8 mouse cellular contexts compared by ENCODE assay signal in the genomic region with DNA sequence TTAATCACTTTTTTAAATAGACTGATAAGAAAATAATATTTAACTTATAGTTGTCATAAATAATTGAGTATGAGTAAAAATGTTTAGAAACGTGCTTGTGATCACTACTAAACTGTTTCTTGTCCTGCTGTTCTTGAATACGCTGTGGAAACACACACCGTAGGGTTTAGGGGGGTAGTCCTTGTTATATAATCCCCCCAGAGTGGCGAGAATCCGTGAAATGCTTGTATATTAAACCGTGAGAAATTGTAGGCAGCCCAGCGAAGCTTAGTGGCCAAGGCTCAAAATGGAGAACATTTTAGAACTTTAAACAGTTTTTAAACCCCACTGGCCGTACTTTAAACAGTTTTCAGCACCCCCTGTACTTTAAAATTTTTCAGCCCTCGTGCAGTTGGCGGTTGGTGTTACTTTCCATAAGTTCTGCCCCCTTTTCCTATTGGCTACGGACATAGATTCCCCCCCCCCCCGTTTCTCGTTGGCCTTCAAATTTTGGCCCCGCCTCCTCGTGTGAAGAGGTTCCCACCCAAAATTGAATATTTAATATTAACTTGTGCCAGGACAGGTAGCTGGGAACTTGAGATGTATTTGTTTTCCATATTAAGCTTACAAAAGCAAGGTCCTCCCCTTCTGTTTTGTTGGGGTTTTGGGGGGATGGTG. TPM values are rescaled to one million over a fixed set of nuclear protein-coding genes. Genes with fewer than 3 reads are reported as not detected.
DNase-seq lines count a peak whose midpoint lies in the region; ATAC-seq lines count a peak whose summit lies in the region.

No protein-coding gene starts in this region.

- peak overlapping the region; percentile 57 for H3K4me3 ChIP-seq in forebrain, embryonic 16.5 days (replicated peaks; ENCODE audit: low read length)
- peak overlapping the region; percentile 54 for H3K4me3 ChIP-seq in intestine, embryonic 15.5 days (replicated peaks)
- H3K4me3 ChIP-seq in neural tube, embryonic 14.5 days (ENCODE audit: low read depth, low read length) = peak overlapping the region; percentile 43

- peak overlapping the region; percentile 85 for H3K27ac ChIP-seq in forebrain, embryonic 16.5 days (ENCODE audit: low read length)
- H3K27ac ChIP-seq in intestine, embryonic 15.5 days = peak overlapping the region; percentile 91; the same call in 1 of the 2 replicates
- H3K27ac ChIP-seq in neural tube, embryonic 14.5 days (ENCODE audit: low read depth, low read length) = no peak overlapping the region

- H3K36me3 ChIP-seq in forebrain, embryonic 16.5 days (ENCODE audit: control insufficient read depth, insufficient read depth) = no peaks in the 10 kb centered on the region
- no peaks in the 10 kb centered on the region for H3K36me3 ChIP-seq in intestine, embryonic 15.5 days
- no peaks in the 10 kb centered on the region for H3K36me3 ChIP-seq in neural tube, embryonic 14.5 days (ENCODE audit: control insufficient read depth, insufficient read depth, low read length)

- ATAC-seq in forebrain, embryonic 16.5 days = peak; percentile 34
- peak; percentile 81 for ATAC-seq in intestine, embryonic 15.5 days
- ATAC-seq in neural tube, embryonic 14.5 days (ENCODE audit: low read depth) = peak; percentile 36

- H3K27me3 ChIP-seq in forebrain, embryonic 16.5 days (replicated peaks; ENCODE audit: control insufficient read depth, insufficient read depth, low read length) = no peaks in the 10 kb centered on the region
- H3K27me3 ChIP-seq in intestine, embryonic 15.5 days (replicated peaks) = no peaks in the 10 kb centered on the region
- no peaks in the 10 kb centered on the region for H3K27me3 ChIP-seq in neural tube, embryonic 14.5 days (ENCODE audit: control insufficient read depth, insufficient read depth, low read length)

- H3K4me2 ChIP-seq in forebrain, embryonic 16.5 days (ENCODE audit: low read length) = peak overlapping the region; percentile 51
- H3K4me2 ChIP-seq in intestine, embryonic 15.5 days (replicated peaks) = peak overlapping the region; percentile 53
- H3K4me2 ChIP-seq in neural tube, embryonic 14.5 days (ENCODE audit: low read depth, low read length) = peak overlapping the region; percentile 38

- H3K9me3 ChIP-seq in forebrain, embryonic 16.5 days (ENCODE audit: control insufficient read depth, low read length) = no peaks in the 10 kb centered on the region
- no peaks in the 10 kb centered on the region for H3K9me3 ChIP-seq in intestine, embryonic 15.5 days
- H3K9me3 ChIP-seq in neural tube, embryonic 14.5 days (ENCODE audit: control insufficient read depth, low read length) = no peaks in the 10 kb centered on the region

- H3K4me1 ChIP-seq in forebrain, embryonic 16.5 days (replicated peaks; ENCODE audit: control insufficient read depth, insufficient read depth, low read length) = no peaks in the 10 kb centered on the region
- H3K4me1 ChIP-seq in intestine, embryonic 15.5 days (replicated peaks) = no peaks in the 10 kb centered on the region
- no peaks in the 10 kb centered on the region for H3K4me1 ChIP-seq in neural tube, embryonic 14.5 days (ENCODE audit: control insufficient read depth, insufficient read depth, low read length)

- 23% methylated on average over 15 of the region's 15 CpGs for WGBS in forebrain, embryonic 16.5 days
- WGBS in intestine, embryonic 15.5 days = 27% methylated on average over 15 of the region's 15 CpGs
- WGBS in neural tube, embryonic 14.5 days = 23% methylated on average over 15 of the region's 15 CpGs

- peak overlapping the region; percentile 64; the same call in 1 of the 2 replicates for H3K9ac ChIP-seq in forebrain, embryonic 16.5 days (replicated peaks; ENCODE audit: low read depth, low read length)
- H3K9ac ChIP-seq in intestine, embryonic 15.5 days = no peak overlapping the region
- H3K9ac ChIP-seq in neural tube, embryonic 14.5 days (replicated peaks; ENCODE audit: low read depth, low read length) = no peak overlapping the region; the same call in 1 of the 2 replicates

- DNase-seq in ovary, postnatal 36 days (ENCODE audit: low spot score) = peak; percentile 6
- DNase-seq in ovary, postnatal 10 days (ENCODE audit: low spot score) = no peak
- DNase-seq in c-Kit-positive CD71-positive TER-119-positive erythroid progenitor cells, embryonic 14.5 days (ENCODE audit: low spot score) = peak; percentile 58
- DNase-seq in lung, adult 18-20 months = peak; percentile 44 to 60
- no peak for DNase-seq in left cerebral cortex, adult 11 months (ENCODE audit: low spot score)

RNA-seq across cellular contexts. Expression of gene Nxt2, which starts 1.0 kb away (rescaled TPM):
- 24.1 and 30.4 TPM in 2 replicates for polyA plus RNA-seq in forebrain, embryonic 16.5 days (2015; fragmentation: Nextera tagmentation; extraction: Ambion mirVana)
- polyA plus RNA-seq in intestine, embryonic 15.5 days (2015; fragmentation: Nextera tagmentation; extraction: Ambion mirVana) = 23.5 and 27.2 TPM in 2 replicates
- 20.9 and 26.1 TPM in 2 replicates for polyA plus RNA-seq in neural tube, embryonic 14.5 days (2014; fragmentation: Nextera tagmentation; extraction: Ambion mirVana)

RNA-seq across cellular contexts. Expression of gene Gucy2f, which starts 30.8 kb away (rescaled TPM):
- polyA plus RNA-seq in forebrain, embryonic 16.5 days (2015; fragmentation: Nextera tagmentation; extraction: Ambion mirVana) = 0.04 and 0.09 TPM in 2 replicates
- not detected in 2 replicates for polyA plus RNA-seq in intestine, embryonic 15.5 days (2015; fragmentation: Nextera tagmentation; extraction: Ambion mirVana)
- polyA plus RNA-seq in neural tube, embryonic 14.5 days (2014; fragmentation: Nextera tagmentation; extraction: Ambion mirVana) = 0.04 and 0.06 TPM in 2 replicates

Comparison
In these comparisons a context has a peak if more than half of its experiments do, and no peak if none do; other contexts are left out.
1. DNase-seq: peak in ovary, postnatal 36 days (single experiment), c-Kit-positive CD71-positive TER-119-positive erythroid progenitor cells, embryonic 14.5 days (single experiment) and lung, adult 18-20 months (2 of 2); none in ovary, postnatal 10 days (single experiment) and left cerebral cortex, adult 11 months (single experiment).
2. Peak in every context shown above with its lines, with median percentiles within 50 percentile points of each other: ATAC-seq, H3K4me2 ChIP-seq and H3K4me3 ChIP-seq.